Mouse (Mus musculus): Measurements from ENCODE around the gene Stra8.

DNA sequence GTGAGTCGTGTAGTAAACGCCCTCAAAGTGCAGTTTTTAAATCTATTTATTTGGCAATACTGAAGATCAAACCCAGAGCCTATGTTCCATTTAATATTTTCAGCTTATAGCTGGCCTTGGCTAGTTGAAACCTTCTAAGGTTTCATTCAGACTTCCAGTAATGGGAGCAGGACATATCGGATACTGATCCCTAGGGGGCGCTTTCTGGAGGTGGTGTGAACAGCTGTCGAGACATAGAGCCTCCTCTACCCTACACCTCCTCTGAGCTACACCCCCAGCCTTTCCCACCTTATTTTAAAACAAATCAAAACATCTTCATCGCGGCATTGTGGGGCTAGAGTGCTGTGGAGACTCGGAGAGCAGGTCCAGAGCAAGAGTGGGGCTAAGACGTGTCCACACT is 60.7 kb downstream of the Stra8 start:
- TF ChIP-seq TAL1 (IDR thresholded peaks at IDR 0.05; ENCODE audit: low read length), result no peak
- TF ChIP-seq GATA1 (IDR thresholded peaks at IDR 0.05; ENCODE audit: low read length), result no peak
